In the genomic region with DNA sequence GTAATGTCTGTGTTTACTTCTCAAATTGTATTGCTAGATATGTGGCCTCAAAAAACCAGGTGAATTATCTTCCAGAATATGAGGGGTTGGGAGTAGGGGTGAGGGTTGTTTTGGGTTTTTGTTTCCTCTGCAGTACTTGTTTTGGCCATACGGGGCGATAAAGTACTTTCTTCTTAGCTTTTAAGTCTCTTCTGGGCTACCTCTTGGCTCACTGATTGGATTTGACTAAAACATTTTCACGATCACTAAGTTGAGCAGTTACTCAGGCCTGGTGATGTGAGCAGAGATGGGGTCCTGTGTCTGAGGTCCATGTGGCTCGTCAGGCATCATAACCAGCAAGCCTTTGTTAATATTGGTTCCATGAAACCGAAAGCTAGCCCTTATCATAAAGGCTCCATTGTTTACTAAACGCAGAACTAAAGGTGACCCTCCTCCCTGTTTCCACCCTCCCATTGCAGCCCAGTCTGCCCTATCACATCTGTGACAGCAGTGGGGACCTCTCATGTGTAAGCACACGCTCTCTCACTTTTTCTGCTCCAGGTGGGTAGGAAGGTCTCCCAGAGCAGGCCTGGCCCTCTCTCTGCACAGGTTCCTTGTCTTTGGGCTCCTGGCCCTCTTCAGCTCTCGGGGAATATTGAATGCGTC, we compare ENCODE assay signal across 9 mouse cellular contexts. TPM values are rescaled to one million over a fixed set of nuclear protein-coding genes. Genes with fewer than 3 reads are reported as not detected.
A peak's percentile ranks its signal among the peaks of the same experiment; 100 is the strongest.
DNase-seq lines count a peak whose midpoint lies in the region; ATAC-seq and TF ChIP-seq lines count a peak whose summit lies in the region.
"Had no signal": no experiment of that assay in that cellular context is flagged by ENCODE, and none has a peak within 500 bp of the region (broad histone marks: within the 10 kb centered on the region; RNA-seq: fewer than 3 reads in every experiment).

No protein-coding gene starts in this region.

- no peaks in the 10 kb centered on the region for H3K4me1 ChIP-seq in forebrain, embryonic 14.5 days (ENCODE audit: control insufficient read depth, insufficient read depth, low read length)
- H3K4me1 ChIP-seq in forebrain, embryonic 13.5 days = no peaks in the 10 kb centered on the region
- H3K4me1 ChIP-seq in thymus, adult 2 months (replicated peaks; ENCODE audit: control insufficient read depth, insufficient read depth, low read length) = no peaks in the 10 kb centered on the region
- peaks cover 8% of the 10 kb centered on the region; the same call in 1 of the 2 replicates for H3K4me1 ChIP-seq in stomach, embryonic 16.5 days (ENCODE audit: control insufficient read depth, insufficient read depth, low read length)
- no peaks in the 10 kb centered on the region for H3K4me1 ChIP-seq in forebrain, embryonic 15.5 days
- H3K4me1 ChIP-seq: lung, embryonic 15.5 days had no signal

- 60% methylated on average over 9 of the region's 9 CpGs for WGBS in forebrain, embryonic 14.5 days
- 65% methylated on average over 9 of the region's 9 CpGs for WGBS in forebrain, embryonic 13.5 days
- 86% methylated on average over 9 of the region's 9 CpGs for WGBS in thymus, adult 2 months
- 54% methylated on average over 9 of the region's 9 CpGs for WGBS in stomach, embryonic 16.5 days
- 64% methylated on average over 9 of the region's 9 CpGs for WGBS in forebrain, embryonic 15.5 days

- no peaks in the 10 kb centered on the region for H3K9me3 ChIP-seq in forebrain, embryonic 14.5 days (replicated peaks; ENCODE audit: control insufficient read depth, low read length)
- no peaks in the 10 kb centered on the region for H3K9me3 ChIP-seq in forebrain, embryonic 13.5 days (replicated peaks)
- H3K9me3 ChIP-seq in stomach, embryonic 16.5 days (replicated peaks; ENCODE audit: control insufficient read depth, low read length) = no peaks in the 10 kb centered on the region
- H3K9me3 ChIP-seq in forebrain, embryonic 15.5 days = no peaks in the 10 kb centered on the region
- H3K9me3 ChIP-seq: lung, embryonic 15.5 days had no signal

- peaks cover 19% of the 10 kb centered on the region for H3K36me3 ChIP-seq in forebrain, embryonic 14.5 days (ENCODE audit: control insufficient read depth, insufficient read depth, low read length)
- peaks cover 19% of the 10 kb centered on the region for H3K36me3 ChIP-seq in forebrain, embryonic 13.5 days (ENCODE audit: poor library complexity, severe bottlenecking)
- H3K36me3 ChIP-seq in thymus, adult 2 months (ENCODE audit: control insufficient read depth, insufficient read depth, low read length) = peaks cover 15% of the 10 kb centered on the region
- H3K36me3 ChIP-seq in stomach, embryonic 16.5 days (ENCODE audit: control insufficient read depth, insufficient read depth, low read length) = no peaks in the 10 kb centered on the region
- H3K36me3 ChIP-seq in forebrain, embryonic 15.5 days = peaks cover 14% of the 10 kb centered on the region; the same call in 1 of the 2 replicates

- no peak overlapping the region for H3K27ac ChIP-seq in forebrain, embryonic 14.5 days (ENCODE audit: low read depth, low read length)
- no peak overlapping the region for H3K27ac ChIP-seq in forebrain, embryonic 13.5 days
- no peak overlapping the region for H3K27ac ChIP-seq in thymus, adult 2 months (ENCODE audit: control insufficient read depth, insufficient read depth, low read length)
- H3K27ac ChIP-seq in stomach, embryonic 16.5 days (ENCODE audit: low read length) = peak overlapping the region; percentile 27; the same call in 1 of the 2 replicates
- no peak overlapping the region for H3K27ac ChIP-seq in forebrain, embryonic 15.5 days (replicated peaks)
- H3K27ac ChIP-seq: lung, embryonic 15.5 days had no signal

- no peak for ATAC-seq in forebrain, embryonic 14.5 days
- no peak for ATAC-seq in forebrain, embryonic 13.5 days
- ATAC-seq in stomach, embryonic 16.5 days (ENCODE audit: insufficient read depth, low FRiP score) = peak; percentile 71; the same call in 1 of the 2 replicates
- ATAC-seq in forebrain, embryonic 15.5 days (replicated peaks) = no peak

- no peak overlapping the region for H3K4me3 ChIP-seq in forebrain, embryonic 14.5 days (ENCODE audit: low read depth, low read length)
- H3K4me3 ChIP-seq in forebrain, embryonic 13.5 days = no peak overlapping the region
- no peak overlapping the region for H3K4me3 ChIP-seq in thymus, adult 2 months (ENCODE audit: control insufficient read depth, insufficient read depth, low read length)
- no peak overlapping the region for H3K4me3 ChIP-seq in stomach, embryonic 16.5 days (replicated peaks; ENCODE audit: low read length)
- H3K4me3 ChIP-seq in forebrain, embryonic 15.5 days = no peak overlapping the region
- H3K4me3 ChIP-seq: lung, embryonic 15.5 days had no signal

- H3K9ac ChIP-seq in forebrain, embryonic 14.5 days (ENCODE audit: low read length) = no peak overlapping the region
- no peak overlapping the region for H3K9ac ChIP-seq in forebrain, embryonic 13.5 days
- no peak overlapping the region; the same call in 1 of the 2 replicates for H3K9ac ChIP-seq in stomach, embryonic 16.5 days (ENCODE audit: low read length)
- no peak overlapping the region for H3K9ac ChIP-seq in forebrain, embryonic 15.5 days (replicated peaks)
- H3K9ac ChIP-seq: lung, embryonic 15.5 days had no signal

- no peak for TF ChIP-seq CTCF in thymus, adult 2 months (IDR thresholded peaks at IDR 0.05; ENCODE audit: borderline replicate concordance, control insufficient read depth, extremely low read depth, insufficient read depth, low read length, poor library complexity)

- H3K4me2 ChIP-seq in forebrain, embryonic 14.5 days (ENCODE audit: low read length) = no peak overlapping the region
- no peak overlapping the region for H3K4me2 ChIP-seq in forebrain, embryonic 13.5 days
- peak overlapping the region; percentile 12; the same call in 1 of the 2 replicates for H3K4me2 ChIP-seq in stomach, embryonic 16.5 days (ENCODE audit: low read depth, low read length)
- no peak overlapping the region for H3K4me2 ChIP-seq in forebrain, embryonic 15.5 days (replicated peaks)
- H3K4me2 ChIP-seq: lung, embryonic 15.5 days had no signal

- no peaks in the 10 kb centered on the region for H3K27me3 ChIP-seq in forebrain, embryonic 14.5 days (replicated peaks; ENCODE audit: control insufficient read depth, insufficient read depth, low read length)
- no peaks in the 10 kb centered on the region for H3K27me3 ChIP-seq in forebrain, embryonic 13.5 days
- no peaks in the 10 kb centered on the region for H3K27me3 ChIP-seq in thymus, adult 2 months (ENCODE audit: control insufficient read depth, insufficient read depth, low read length)
- H3K27me3 ChIP-seq in stomach, embryonic 16.5 days (ENCODE audit: control insufficient read depth, insufficient read depth, low read length) = no peaks in the 10 kb centered on the region
- no peaks in the 10 kb centered on the region for H3K27me3 ChIP-seq in forebrain, embryonic 15.5 days
- H3K27me3 ChIP-seq: lung, embryonic 15.5 days had no signal

- peak; percentile 46 for DNase-seq in forebrain, embryonic 14.5 days (ENCODE audit: low spot score)
- DNase-seq in thymus, adult 2 months = peak; percentile 17
- no peak for DNase-seq in thymus, adult 18-20 months
- DNase-seq in kidney, postnatal 4 days = peak; percentile 52 to 61
- no peak for DNase-seq in T-cell, adult 2 months (ENCODE audit: low spot score)

- TF ChIP-seq POLR2A in thymus, adult 2 months (IDR thresholded peaks at IDR 0.05; ENCODE audit: control insufficient read depth, extremely low read depth, insufficient read depth, low read length, poor library complexity) = no peak

RNA-seq across cellular contexts. Expression of gene B130006D01Rik, which starts 47.5 kb away (rescaled TPM):
- polyA plus RNA-seq in forebrain, embryonic 14.5 days (2014; fragmentation: Nextera tagmentation; extraction: Ambion mirVana) = 0.43 and 0.95 TPM in 2 replicates
- polyA plus RNA-seq in forebrain, embryonic 13.5 days (2015; fragmentation: Nextera tagmentation; extraction: Ambion mirVana) = 1.4 and 2.0 TPM in 2 replicates
- polyA plus RNA-seq in thymus, adult 2 months (2012; rRNA removed) = 0.34 and 0.38 TPM in 2 replicates
- polyA plus RNA-seq in stomach, embryonic 16.5 days (2015; fragmentation: Nextera tagmentation; extraction: Ambion mirVana) = 1.1 and 1.3 TPM in 2 replicates
- polyA plus RNA-seq in forebrain, embryonic 15.5 days (2015; fragmentation: Nextera tagmentation; extraction: Ambion mirVana) = 1.4 and 1.9 TPM in 2 replicates

RNA-seq across cellular contexts. Expression of gene Phospho1, which starts 53.5 kb away (rescaled TPM):
- not detected in 2 replicates for polyA plus RNA-seq in forebrain, embryonic 14.5 days (2014; fragmentation: Nextera tagmentation; extraction: Ambion mirVana)
- not detected in 2 replicates for polyA plus RNA-seq in forebrain, embryonic 13.5 days (2015; fragmentation: Nextera tagmentation; extraction: Ambion mirVana)
- polyA plus RNA-seq in thymus, adult 2 months (2012; rRNA removed) = 24.9 and 42.7 TPM in 2 replicates
- 0.54 and 0.94 TPM in 2 replicates for polyA plus RNA-seq in stomach, embryonic 16.5 days (2015; fragmentation: Nextera tagmentation; extraction: Ambion mirVana)
- polyA plus RNA-seq in forebrain, embryonic 15.5 days (2015; fragmentation: Nextera tagmentation; extraction: Ambion mirVana) = 0.23 TPM in 1 of 2 replicates, not detected in the other

RNA-seq across cellular contexts. Expression of gene Zfp652, which starts 58.4 kb away (rescaled TPM):
- polyA plus RNA-seq in forebrain, embryonic 14.5 days (2014; fragmentation: Nextera tagmentation; extraction: Ambion mirVana) = 11.7 and 13.2 TPM in 2 replicates
- polyA plus RNA-seq in forebrain, embryonic 13.5 days (2015; fragmentation: Nextera tagmentation; extraction: Ambion mirVana) = 27.9 and 32.2 TPM in 2 replicates
- polyA plus RNA-seq in thymus, adult 2 months (2012; rRNA removed) = 34.1 and 38.6 TPM in 2 replicates
- polyA plus RNA-seq in stomach, embryonic 16.5 days (2015; fragmentation: Nextera tagmentation; extraction: Ambion mirVana) = 20.8 and 22.4 TPM in 2 replicates
- polyA plus RNA-seq in forebrain, embryonic 15.5 days (2015; fragmentation: Nextera tagmentation; extraction: Ambion mirVana) = 32.5 and 35.4 TPM in 2 replicates

Comparison
In these comparisons a context has a peak if more than half of its experiments do, and no peak if none do; other contexts are left out.
1. DNase-seq: peak in forebrain, embryonic 14.5 days (single experiment), thymus, adult 2 months (single experiment) and kidney, postnatal 4 days (2 of 2); none in thymus, adult 18-20 months (0 of 2) and T-cell, adult 2 months (single experiment).
2. RNA of gene Phospho1, which starts 53.5 kb away (polyA plus RNA-seq): 24.9 to 42.7 TPM in thymus, adult 2 months; 0.54 to 0.94 TPM in stomach, embryonic 16.5 days, 0.23 TPM in forebrain, embryonic 15.5 days, not detected in forebrain, embryonic 14.5 days and not detected in forebrain, embryonic 13.5 days; every median in the first group is over 10 times any median in the second.